Mouse (Mus musculus): ENCODE results near the gene Zfp335. TPM values are rescaled to one million over a fixed set of nuclear protein-coding genes. Genes with fewer than 3 reads are reported as not detected.

Zfp335 gene
- total RNA-seq (2014; rRNA removed; ENCODE audit: low replicate concordance), result 18.0 and 19.6 TPM in 2 replicates
- polyA plus RNA-seq (2015; fragmentation: Nextera tagmentation; extraction: Ambion mirVana), result 3.7 TPM in 2 replicates

- Histone ChIP-seq H3K4me2 (ENCODE audit: low read depth, low read length) (peak within 1 kb of the TSS; percentile 78), H3K9me3 (replicated peaks; ENCODE audit: control insufficient read depth, low read length) (peaks cover 1% of the 10 kb centered on the region; the same call in 1 of the 2 replicates), H3K4me1 (ENCODE audit: control insufficient read depth, insufficient read depth) (peaks cover 8% of the 10 kb centered on the region; the same call in 1 of the 2 replicates), H3K9ac (replicated peaks; ENCODE audit: low read depth, low read length) (peak within 1 kb of the TSS; percentile 87), H3K27ac (ENCODE audit: low read depth) (peak within 1 kb of the TSS; percentile 99), H3K27me3 (ENCODE audit: control insufficient read depth, insufficient read depth, low read length) (no peaks in the 10 kb centered on the region), H3K4me3 (ENCODE audit: low read depth, low read length) (peak within 1 kb of the TSS; percentile 76), H3K36me3 (replicated peaks; ENCODE audit: control insufficient read depth, insufficient read depth, low read length) (peaks cover 30% of the 10 kb centered on the region)
- DNase-seq (ENCODE audit: low spot score), result peak; percentile 93
- peak; percentile 88 for ATAC-seq (ENCODE audit: insufficient read depth, low read depth)
- WGBS, result under 1% methylated on average over 80 of the region's 91 CpGs
- TF ChIP-seq EP300 (IDR thresholded peaks at IDR 0.05; ENCODE audit: low read depth) (peak; percentile 95), CTCF (IDR thresholded peaks at IDR 0.05; ENCODE audit: low read depth) (peak; percentile 51)
Measured at GRCm38 (mm10) chr2:164911086-164912048, at the start of gene Zfp335. Zfp335 (minus strand) TSS chr2:164911757.

DNA sequence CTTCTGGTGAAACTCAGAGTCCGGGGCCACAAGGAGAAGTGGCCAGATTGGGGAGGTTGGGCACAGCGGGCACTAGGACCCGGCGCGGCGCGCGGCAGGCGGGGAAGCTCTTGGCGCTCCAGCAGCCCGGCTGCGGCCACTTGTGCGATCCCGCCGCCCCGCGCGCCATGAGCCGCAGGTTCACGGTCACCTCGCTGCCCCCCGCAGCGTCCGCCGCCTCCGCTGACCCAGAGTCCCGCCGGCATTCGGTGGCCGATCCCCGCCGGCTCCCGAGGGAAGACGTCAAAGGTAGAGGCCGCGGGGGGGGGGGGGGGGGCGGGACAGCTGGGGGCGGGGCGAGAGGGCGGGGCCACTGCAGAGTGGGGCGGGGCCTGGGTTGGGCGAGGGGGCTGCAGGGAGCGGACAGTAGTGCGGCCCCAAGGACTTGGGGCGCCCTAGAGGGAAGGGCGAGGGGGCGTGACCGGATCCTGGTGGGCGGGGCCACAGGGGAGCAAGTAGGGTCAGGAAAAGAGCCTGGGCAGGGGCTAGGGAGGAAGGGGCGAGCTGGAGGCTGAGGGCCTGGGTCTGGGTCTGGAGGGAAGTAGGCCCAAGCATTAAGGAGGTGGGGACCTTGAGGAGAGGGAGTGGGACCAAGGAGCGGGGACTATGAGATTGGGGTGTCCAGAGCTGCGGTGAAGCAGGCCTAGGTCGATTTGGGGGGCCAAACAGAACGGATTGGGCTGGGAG is 49.3 kb upstream of the Zfp335 start, which contains the start of gene Slc12a5:
Gene Slc12a5, plus strand, starts transcription at position 87 of the 726 bp plus-strand sequence.
- H3K4me3 ChIP-seq (ENCODE audit: low read depth, low read length), result peak within 1 kb of the TSS; percentile 46
- H3K9ac ChIP-seq (replicated peaks; ENCODE audit: low read depth, low read length), result no peak within 1 kb of the TSS
- H3K4me1 ChIP-seq (ENCODE audit: control insufficient read depth, insufficient read depth), result no peaks in the 10 kb centered on the region
- H3K9me3 ChIP-seq (replicated peaks; ENCODE audit: control insufficient read depth, low read length), result no peaks in the 10 kb centered on the region
- WGBS, result 2% methylated on average over 39 of the region's 54 CpGs
- TF ChIP-seq CTCF (IDR thresholded peaks at IDR 0.05; ENCODE audit: low read depth), result no peak
- TF ChIP-seq EP300 (IDR thresholded peaks at IDR 0.05; ENCODE audit: low read depth), result no peak
- DNase-seq (ENCODE audit: low spot score) (no peak), ATAC-seq (ENCODE audit: insufficient read depth, low read depth) (peak; percentile 34; the same call in 1 of the 2 replicates)
- H3K27ac ChIP-seq (ENCODE audit: low read depth), result no peak within 1 kb of the TSS
- H3K4me2 ChIP-seq (ENCODE audit: low read depth, low read length), result peak within 1 kb of the TSS; percentile 71
- H3K27me3 ChIP-seq (ENCODE audit: control insufficient read depth, insufficient read depth, low read length), result peaks cover 38% of the 10 kb centered on the region
- no peaks in the 10 kb centered on the region for H3K36me3 ChIP-seq (replicated peaks; ENCODE audit: control insufficient read depth, insufficient read depth, low read length)

- H3K27me3 ChIP-seq (ENCODE audit: control insufficient read depth, insufficient read depth, low read length), result peaks cover 55% of the 10 kb centered on the region
- 56% methylated on average over 9 of the region's 9 CpGs for WGBS
Measured at GRCm38 (mm10) chr2:164957548-164958315, 46.2 kb upstream of the Zfp335 start.

GRCm38 (mm10) chr2:164956195-164956594 is 44.6 kb upstream of the Zfp335 start:
- DNase-seq (ENCODE audit: low spot score) (no peak), ATAC-seq (ENCODE audit: insufficient read depth, low read depth) (no peak)
- H3K4me1 ChIP-seq (ENCODE audit: control insufficient read depth, insufficient read depth), result no peaks in the 10 kb centered on the region
- no peaks in the 10 kb centered on the region for H3K9me3 ChIP-seq (replicated peaks; ENCODE audit: control insufficient read depth, low read length)
- H3K27me3 ChIP-seq (ENCODE audit: control insufficient read depth, insufficient read depth, low read length), result peaks cover 62% of the 10 kb centered on the region
- WGBS, result 54% methylated on average over 5 of the region's 5 CpGs
- TF ChIP-seq CTCF (IDR thresholded peaks at IDR 0.05; ENCODE audit: low read depth) (no peak), EP300 (IDR thresholded peaks at IDR 0.05; ENCODE audit: low read depth) (no peak)
- no peak overlapping the region for H3K9ac ChIP-seq (replicated peaks; ENCODE audit: low read depth, low read length)
- no peaks in the 10 kb centered on the region for H3K36me3 ChIP-seq (replicated peaks; ENCODE audit: control insufficient read depth, insufficient read depth, low read length)
- H3K4me3 ChIP-seq (ENCODE audit: low read depth, low read length), result no peak overlapping the region
- no peak overlapping the region for H3K27ac ChIP-seq (ENCODE audit: low read depth)
- no peak overlapping the region for H3K4me2 ChIP-seq (ENCODE audit: low read depth, low read length)

More at GRCm38 (mm10) chr2:164957548-164958315, 46.2 kb upstream of the Zfp335 start:
- Histone ChIP-seq H3K4me1 (ENCODE audit: control insufficient read depth, insufficient read depth) (no peaks in the 10 kb centered on the region), H3K27ac (ENCODE audit: low read depth) (no peak overlapping the region), H3K4me2 (ENCODE audit: low read depth, low read length) (no peak overlapping the region), H3K9ac (replicated peaks; ENCODE audit: low read depth, low read length) (no peak overlapping the region), H3K9me3 (replicated peaks; ENCODE audit: control insufficient read depth, low read length) (no peaks in the 10 kb centered on the region), H3K4me3 (ENCODE audit: low read depth, low read length) (no peak overlapping the region), H3K36me3 (replicated peaks; ENCODE audit: control insufficient read depth, insufficient read depth, low read length) (no peaks in the 10 kb centered on the region)
- ATAC-seq (ENCODE audit: insufficient read depth, low read depth), result no peak
- no peak for TF ChIP-seq EP300 (IDR thresholded peaks at IDR 0.05; ENCODE audit: low read depth)
- TF ChIP-seq CTCF (IDR thresholded peaks at IDR 0.05; ENCODE audit: low read depth), result no peak
- no peak for DNase-seq (ENCODE audit: low spot score)

- WGBS, result 64% methylated on average over 4 of the region's 4 CpGs
- DNase-seq (ENCODE audit: low spot score) (no peak), ATAC-seq (ENCODE audit: insufficient read depth, low read depth) (no peak)
- Histone ChIP-seq H3K9me3 (replicated peaks; ENCODE audit: control insufficient read depth, low read length) (no peaks in the 10 kb centered on the region), H3K36me3 (replicated peaks; ENCODE audit: control insufficient read depth, insufficient read depth, low read length) (no peaks in the 10 kb centered on the region), H3K27ac (ENCODE audit: low read depth) (no peak overlapping the region), H3K27me3 (ENCODE audit: control insufficient read depth, insufficient read depth, low read length) (peaks cover 62% of the 10 kb centered on the region), H3K4me1 (ENCODE audit: control insufficient read depth, insufficient read depth) (no peaks in the 10 kb centered on the region), H3K9ac (replicated peaks; ENCODE audit: low read depth, low read length) (no peak overlapping the region), H3K4me2 (ENCODE audit: low read depth, low read length) (no peak overlapping the region), H3K4me3 (ENCODE audit: low read depth, low read length) (no peak overlapping the region)
- TF ChIP-seq EP300 (IDR thresholded peaks at IDR 0.05; ENCODE audit: low read depth) (no peak), CTCF (IDR thresholded peaks at IDR 0.05; ENCODE audit: low read depth) (no peak)
Measured at GRCm38 (mm10) chr2:164955725-164956124, 44.2 kb upstream of the Zfp335 start.

Measured in heart, postnatal 0 days (tissue).